Mouse (Mus musculus): Measurements from ENCODE around the gene Olfr612.
"Not testable (repeated sequence)": the region's sequence is repeated elsewhere in the genome, so short reads cannot be mapped to it uniquely, and the experiment has no call there.

Olfr612 gene

GRCm38 (mm10) chr7:103542617-103543016, at the start of gene Olfr612:
TSS of gene Olfr612 (minus strand) at chr7:103542717.
- not testable (repeated sequence) for DNase-seq (ENCODE audit: low read depth, low spot score)

- no peak for DNase-seq (ENCODE audit: low read depth, low spot score)
Observed at GRCm38 (mm10) chr7:103589803-103590202, 47.3 kb upstream of the Olfr612 start, which contains the start of gene Olfr618. TSS of gene Olfr618 (plus strand) at chr7:103590103.

- DNase-seq (ENCODE audit: low read depth, low spot score), result no peak
Observed at GRCm38 (mm10) chr7:103572761-103573160, 30.2 kb upstream of the Olfr612 start, which contains the start of gene Olfr617. TSS of gene Olfr617 (plus strand) at chr7:103573061.

GRCm38 (mm10) chr7:103569043-103569442, 26.5 kb upstream of the Olfr612 start, which contains the start of gene Olfr616:
TSS of gene Olfr616 (minus strand) at chr7:103569143.
- no peak for DNase-seq (ENCODE audit: low read depth, low spot score)

- DNase-seq (ENCODE audit: low read depth, low spot score), result no peak
Observed at GRCm38 (mm10) chr7:103555779-103556178, 13.3 kb upstream of the Olfr612 start, which contains the start of gene Olfr615. TSS of gene Olfr615 (plus strand) at chr7:103556079.

- no peak for DNase-seq (ENCODE audit: low read depth, low spot score)
Observed at GRCm38 (mm10) chr7:103547774-103548173, 5.3 kb upstream of the Olfr612 start, which contains the start of gene Olfr613. TSS of gene Olfr613 (plus strand) at chr7:103548074.

- not testable (repeated sequence) for DNase-seq (ENCODE audit: low read depth, low spot score)
Observed at GRCm38 (mm10) chr7:103520746-103521145, 21.8 kb downstream of the Olfr612 start, which contains the start of gene Olfr611. TSS of gene Olfr611 (minus strand) at chr7:103520846.

- no peak for DNase-seq (ENCODE audit: low read depth, low spot score)
Observed at GRCm38 (mm10) chr7:103512022-103512421, 30.5 kb downstream of the Olfr612 start, which contains the start of gene Olfr610. TSS of gene Olfr610 (minus strand) at chr7:103512122.

GRCm38 (mm10) chr7:103497962-103498361, 44.6 kb downstream of the Olfr612 start, which contains the start of gene Olfr609:
TSS of gene Olfr609 (minus strand) at chr7:103498062.
- DNase-seq (ENCODE audit: low read depth, low spot score), result no peak
